Mouse (Mus musculus) midbrain, embryonic 16.5 days (tissue): ENCODE measurements around the gene Ptprn2. TPM values are rescaled to one million over a fixed set of nuclear protein-coding genes. Genes with fewer than 3 reads are reported as not detected.
A peak's percentile ranks its signal among the peaks of the same experiment; 100 is the strongest.

Source experiments
- ATAC-seq: fragments of 200-750 bp; cut with Nextera tagmentation; 2 replicates; pipeline ENCODE4 v1.8.0; 2017; ENCODE audit warnings: moderate TSS enrichment
- H3K27ac ChIP-seq: fragments of 300-500 bp; sonication (generic); 2 replicates; pipeline ENCODE4 v1.5.1; 2014; ENCODE audit warnings: mild to moderate bottlenecking, low read length, mixed read lengths
- H3K27me3 ChIP-seq: fragments of 300-500 bp; sonication (generic); 2 replicates; pipeline ENCODE4 v1.6.1; 2014; ENCODE audit warnings: low read depth, low read length, mixed read lengths; ENCODE audit not compliant: control insufficient read depth, insufficient read depth
- H3K36me3 ChIP-seq: fragments of 300-500 bp; sonication (generic); 2 replicates; pipeline ENCODE4 v1.6.1; 2014; ENCODE audit warnings: mild to moderate bottlenecking, low read length, moderate library complexity, mixed read lengths; ENCODE audit not compliant: control insufficient read depth, insufficient read depth
- H3K4me1 ChIP-seq: fragments of 300-500 bp; sonication (generic); 2 replicates; pipeline ENCODE4 v1.6.1; 2014; ENCODE audit warnings: mild to moderate bottlenecking, low read length, mixed read lengths; ENCODE audit not compliant: control insufficient read depth, insufficient read depth
- H3K4me2 ChIP-seq: fragments of 300-500 bp; sonication (generic); 2 replicates; pipeline ENCODE4 v1.6.1; 2014; ENCODE audit warnings: mild to moderate bottlenecking, low read length, mixed read lengths
- H3K4me3 ChIP-seq: fragments of 300-500 bp; sonication (generic); 2 replicates; pipeline ENCODE4 v1.5.1; 2014; ENCODE audit warnings: low read depth, mild to moderate bottlenecking, low read length, moderate library complexity, mixed read lengths
- H3K9ac ChIP-seq: fragments of 300-500 bp; sonication (generic); 2 replicates; pipeline ENCODE4 v1.6.1; 2014; ENCODE audit warnings: low read depth, low read length, mixed read lengths
- H3K9me3 ChIP-seq: fragments of 300-500 bp; sonication (generic); replicated peaks from 2 replicates; pipeline ENCODE4 v1.6.1; 2014; ENCODE audit warnings: mild to moderate bottlenecking, low read length, mixed read lengths; ENCODE audit not compliant: control insufficient read depth, poor library complexity, severe bottlenecking
- WGBS: fragments of 180-500 bp; shearing (Covaris S2); extraction: QIAGEN DNeasy Blood & Tissue Kit; methylation state at CpG from one replicate; pipeline ENCODE4 v1.1.7; 2014; 5-methylcytosine and 5-hydroxymethylcytosine counted together
- polyA plus RNA-seq: library from polyadenylated mRNA; unstranded; fragments of >200 nt; fragmentation: Nextera tagmentation; extraction: Ambion mirVana; gene quantifications from 2 replicates; pipeline ENCODE4 v1.2.1, GENCODE M21; 2015

Ptprn2 gene
- polyA plus RNA-seq, 1 experiment from 2014 or later: 15.6 TPM

GRCm38 (mm10) chr12:116601395-116601794 lies 115.9 kb downstream of the Ptprn2 start:
- no peak overlapping the region for H3K4me3 ChIP-seq
- H3K9ac ChIP-seq: no peak overlapping the region
- no peaks in the 10 kb centered on the region for H3K9me3 ChIP-seq
- H3K4me2 ChIP-seq: no peak overlapping the region
- H3K36me3 ChIP-seq: no peaks in the 10 kb centered on the region
- no peak for ATAC-seq
- WGBS: 91% methylated on average over 3 of the region's 3 CpGs
- H3K27me3 ChIP-seq: no peaks in the 10 kb centered on the region
- H3K27ac ChIP-seq: no peak overlapping the region
- H3K4me1 ChIP-seq: peaks cover 34% of the 10 kb centered on the region

GRCm38 (mm10) chr12:116601921-116602320 lies 116.4 kb downstream of the Ptprn2 start:
- Histone ChIP-seq H3K4me1 (peaks cover 34% of the 10 kb centered on the region), H3K9ac (no peak overlapping the region), H3K27me3 (no peaks in the 10 kb centered on the region), H3K4me3 (no peak overlapping the region), H3K36me3 (no peaks in the 10 kb centered on the region), H3K27ac (no peak overlapping the region), H3K9me3 (no peaks in the 10 kb centered on the region), H3K4me2 (no peak overlapping the region)
- no peak for ATAC-seq
- WGBS: 83% methylated on average over 5 of the region's 5 CpGs

- no peaks in the 10 kb centered on the region for H3K9me3 ChIP-seq
- no peaks in the 10 kb centered on the region for H3K36me3 ChIP-seq
- H3K9ac ChIP-seq: no peak overlapping the region
- no peak for ATAC-seq
- no peak overlapping the region for H3K4me3 ChIP-seq
- H3K27ac ChIP-seq: no peak overlapping the region
- no peak overlapping the region for H3K4me2 ChIP-seq
- 83% methylated on average over 6 of the region's 6 CpGs for WGBS
- no peaks in the 10 kb centered on the region for H3K4me1 ChIP-seq
- no peaks in the 10 kb centered on the region for H3K27me3 ChIP-seq
Observed at GRCm38 (mm10) chr12:116608598-116608997, 123.1 kb downstream of the Ptprn2 start.

- 40% methylated on average over 5 of the region's 5 CpGs for WGBS
- no peak overlapping the region for H3K27ac ChIP-seq
- no peaks in the 10 kb centered on the region for H3K27me3 ChIP-seq
- no peak overlapping the region for H3K4me2 ChIP-seq
- no peak overlapping the region for H3K9ac ChIP-seq
- H3K36me3 ChIP-seq: no peaks in the 10 kb centered on the region
- no peaks in the 10 kb centered on the region for H3K9me3 ChIP-seq
- H3K4me1 ChIP-seq: no peaks in the 10 kb centered on the region
- no peak overlapping the region for H3K4me3 ChIP-seq
- ATAC-seq: peak; percentile 73
Observed at GRCm38 (mm10) chr12:116619868-116620267, 134.3 kb downstream of the Ptprn2 start.

- Histone ChIP-seq H3K27me3 (no peaks in the 10 kb centered on the region), H3K4me3 (no peak overlapping the region), H3K9me3 (no peaks in the 10 kb centered on the region), H3K4me2 (no peak overlapping the region), H3K9ac (no peak overlapping the region), H3K36me3 (no peaks in the 10 kb centered on the region), H3K4me1 (no peaks in the 10 kb centered on the region), H3K27ac (no peak overlapping the region)
- WGBS: 72% methylated on average over 3 of the region's 3 CpGs
- ATAC-seq: peak; percentile 30; the same call in 1 of the 2 replicates
Observed at GRCm38 (mm10) chr12:116620299-116620698, 134.8 kb downstream of the Ptprn2 start.

GRCm38 (mm10) chr12:116621325-116622040 lies 136.0 kb downstream of the Ptprn2 start:
- no peak overlapping the region for H3K9ac ChIP-seq
- H3K4me2 ChIP-seq: no peak overlapping the region
- H3K4me3 ChIP-seq: no peak overlapping the region
- no peaks in the 10 kb centered on the region for H3K4me1 ChIP-seq
- no peak overlapping the region for H3K27ac ChIP-seq
- no peaks in the 10 kb centered on the region for H3K9me3 ChIP-seq
- H3K27me3 ChIP-seq: no peaks in the 10 kb centered on the region
- no peak for ATAC-seq
- H3K36me3 ChIP-seq: no peaks in the 10 kb centered on the region
- 84% methylated on average over 10 of the region's 10 CpGs for WGBS

- Histone ChIP-seq H3K4me1 (no peaks in the 10 kb centered on the region), H3K27ac (no peak overlapping the region), H3K36me3 (no peaks in the 10 kb centered on the region), H3K9ac (no peak overlapping the region), H3K4me3 (no peak overlapping the region), H3K27me3 (no peaks in the 10 kb centered on the region), H3K4me2 (no peak overlapping the region), H3K9me3 (no peaks in the 10 kb centered on the region)
- no peak for ATAC-seq
- 63% methylated on average over 6 of the region's 6 CpGs for WGBS
Observed at GRCm38 (mm10) chr12:116622665-116623387, 137.3 kb downstream of the Ptprn2 start.

GRCm38 (mm10) chr12:116625391-116626281 lies 140.1 kb downstream of the Ptprn2 start:
- peak; percentile 64; the same call in 1 of the 2 replicates for ATAC-seq

More at GRCm38 (mm10) chr12:116625391-116626281, 140.1 kb downstream of the Ptprn2 start:
- Histone ChIP-seq H3K27ac (no peak overlapping the region), H3K9me3 (no peaks in the 10 kb centered on the region), H3K4me1 (no peaks in the 10 kb centered on the region), H3K4me3 (no peak overlapping the region), H3K9ac (no peak overlapping the region), H3K4me2 (no peak overlapping the region), H3K27me3 (no peaks in the 10 kb centered on the region), H3K36me3 (no peaks in the 10 kb centered on the region)
- WGBS: 52% methylated on average over 9 of the region's 9 CpGs
